Mouse (Mus musculus) liver, postnatal 0 days (tissue): ENCODE data around the gene Sgta.
A peak's percentile ranks its signal among the peaks of the same experiment; 100 is the strongest.

Source experiments
- CTCF ChIP-seq: sonication (generic); IDR thresholded peaks from 2 replicates; pipeline ENCODE4 v1.5.1; 2016; ENCODE audit warnings: antibody characterized with exemption, low read depth
- EP300 ChIP-seq: IDR thresholded peaks from 2 replicates; pipeline ENCODE4 v1.6.1; 2016; ENCODE audit warnings: antibody characterized with exemption, low read depth, mild to moderate bottlenecking

GRCm38 (mm10) chr10:81106113-81106721, 46.2 kb upstream of the Sgta start:
- TF ChIP-seq CTCF (peak; percentile 45), EP300 (no peak)
